Mouse (Mus musculus) kidney, embryonic 14.5 days (tissue): ENCODE results near the gene Glrx5. TPM values are rescaled to one million over a fixed set of nuclear protein-coding genes. Genes with fewer than 3 reads are reported as not detected.

ENCODE experiments used
- ATAC-seq: fragments of 200-750 bp; cut with Nextera tagmentation; 2 replicates; pipeline ENCODE4 v1.8.0; 2017; ENCODE audit warnings: moderate number of reproducible peaks, mild to moderate bottlenecking, moderate TSS enrichment, moderate library complexity; ENCODE audit not compliant: low FRiP score, low TSS enrichment
- H3K27ac ChIP-seq: fragments of 300-500 bp; sonication (generic); 2 replicates; pipeline ENCODE4 v1.5.1; 2014; ENCODE audit warnings: low read depth, mild to moderate bottlenecking, low read length, moderate library complexity, mixed read lengths
- H3K27me3 ChIP-seq: fragments of 300-500 bp; sonication (generic); 2 replicates; pipeline ENCODE4 v1.6.1; 2014; ENCODE audit warnings: mild to moderate bottlenecking, low read length; ENCODE audit not compliant: control insufficient read depth, insufficient read depth
- H3K36me3 ChIP-seq: fragments of 300-500 bp; sonication (generic); 2 replicates; pipeline ENCODE4 v1.6.1; 2014; ENCODE audit warnings: low read length, mixed read lengths; ENCODE audit not compliant: control insufficient read depth, insufficient read depth
- H3K4me1 ChIP-seq: fragments of 300-500 bp; sonication (generic); 2 replicates; pipeline ENCODE4 v1.6.1; 2014; ENCODE audit warnings: low read length, mixed read lengths; ENCODE audit not compliant: control insufficient read depth, insufficient read depth
- H3K4me2 ChIP-seq: fragments of 300-500 bp; sonication (generic); replicated peaks from 2 replicates; pipeline ENCODE4 v1.6.1; 2014; ENCODE audit warnings: low read depth, mild to moderate bottlenecking, low read length
- H3K4me3 ChIP-seq: fragments of 300-500 bp; sonication (generic); 2 replicates; pipeline ENCODE4 v1.5.1; 2014; ENCODE audit warnings: mild to moderate bottlenecking, low read length
- H3K9ac ChIP-seq: fragments of 300-500 bp; sonication (generic); 2 replicates; pipeline ENCODE4 v1.6.1; 2014; ENCODE audit warnings: low read depth, mild to moderate bottlenecking, low read length, moderate library complexity
- H3K9me3 ChIP-seq: fragments of 300-500 bp; sonication (generic); 2 replicates; pipeline ENCODE4 v1.6.1; 2016; ENCODE audit warnings: low read length; ENCODE audit not compliant: control insufficient read depth
- WGBS: fragments of 180-500 bp; shearing (Covaris S2); extraction: QIAGEN DNeasy Blood & Tissue Kit; methylation state at CpG from one replicate; pipeline ENCODE4 v1.1.7; 2014; 5-methylcytosine and 5-hydroxymethylcytosine counted together
- polyA plus RNA-seq: library from polyadenylated mRNA; unstranded; fragments of >200 nt; fragmentation: Nextera tagmentation; extraction: Ambion mirVana; gene quantifications from 2 replicates; pipeline ENCODE4 v1.2.1, GENCODE M21; 2014

Glrx5 gene
- polyA plus RNA-seq, 1 experiment from 2014 or later: 195 TPM

DNA sequence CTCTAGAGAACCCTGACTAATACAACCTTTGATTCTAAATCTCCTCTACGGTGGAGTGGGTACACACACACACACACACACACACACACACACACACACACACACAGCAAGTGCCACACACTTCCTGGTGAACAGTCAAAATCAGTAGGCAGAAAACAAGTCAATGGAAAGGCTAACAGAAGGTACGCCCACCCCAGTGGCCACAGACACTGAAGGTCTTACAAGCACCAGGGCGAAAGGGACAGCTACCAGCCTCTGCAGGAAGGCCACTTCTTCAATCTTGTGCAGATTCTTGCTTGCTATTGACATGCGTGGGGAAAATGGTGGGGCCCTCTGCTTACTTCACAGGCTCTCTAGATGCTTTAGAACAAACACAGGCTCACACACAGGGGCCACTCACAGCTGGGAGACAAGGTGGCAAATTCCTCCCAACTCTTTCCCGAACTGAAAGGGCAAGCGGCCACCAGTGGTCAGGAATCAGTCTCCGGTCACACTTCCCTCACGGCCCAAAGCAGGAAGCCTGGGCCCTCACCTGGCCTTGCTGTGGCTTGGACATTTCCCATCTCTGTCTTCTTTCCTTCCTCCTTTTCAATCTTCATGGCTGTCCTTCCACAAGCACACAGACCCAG, 10.9 kb upstream of the Glrx5 start:
- Histone ChIP-seq H3K9ac (no peak overlapping the region), H3K27ac (no peak overlapping the region)

DNA sequence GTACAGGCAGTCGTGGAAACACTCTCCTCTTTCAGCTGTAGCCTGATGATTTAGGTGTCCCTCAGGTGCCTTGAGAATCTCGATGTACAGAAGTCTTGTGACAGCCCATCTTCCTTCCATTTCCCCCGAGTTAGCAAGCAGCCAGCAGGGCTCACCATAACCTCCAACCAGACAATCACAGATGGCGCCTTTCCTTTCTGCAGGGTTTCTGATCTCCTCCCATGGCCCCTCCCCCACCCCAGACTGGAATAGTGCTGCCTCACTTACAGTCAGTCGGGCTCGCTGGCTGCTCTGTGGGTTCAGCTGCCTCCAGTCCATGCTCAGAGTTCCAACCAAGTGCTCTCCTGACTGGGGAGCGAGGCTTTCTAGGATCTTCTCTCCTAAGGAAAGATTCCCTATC, 10.3 kb upstream of the Glrx5 start:
- no peak for ATAC-seq
- 48% methylated on average over 7 of the region's 7 CpGs for WGBS
- Histone ChIP-seq H3K27ac (no peak overlapping the region), H3K9ac (no peak overlapping the region), H3K36me3 (no peaks in the 10 kb centered on the region), H3K9me3 (peaks cover 5% of the 10 kb centered on the region; the same call in 1 of the 2 replicates), H3K27me3 (no peaks in the 10 kb centered on the region), H3K4me3 (no peak overlapping the region), H3K4me1 (no peaks in the 10 kb centered on the region), H3K4me2 (no peak overlapping the region)

More for the DNA sequence above, 10.9 kb upstream of the Glrx5 start:
- Histone ChIP-seq H3K4me2 (no peak overlapping the region), H3K4me1 (no peaks in the 10 kb centered on the region), H3K27me3 (no peaks in the 10 kb centered on the region), H3K36me3 (no peaks in the 10 kb centered on the region), H3K9me3 (peaks cover 5% of the 10 kb centered on the region; the same call in 1 of the 2 replicates), H3K4me3 (no peak overlapping the region)
- 61% methylated on average over 8 of the region's 8 CpGs for WGBS
- ATAC-seq: no peak

DNA sequence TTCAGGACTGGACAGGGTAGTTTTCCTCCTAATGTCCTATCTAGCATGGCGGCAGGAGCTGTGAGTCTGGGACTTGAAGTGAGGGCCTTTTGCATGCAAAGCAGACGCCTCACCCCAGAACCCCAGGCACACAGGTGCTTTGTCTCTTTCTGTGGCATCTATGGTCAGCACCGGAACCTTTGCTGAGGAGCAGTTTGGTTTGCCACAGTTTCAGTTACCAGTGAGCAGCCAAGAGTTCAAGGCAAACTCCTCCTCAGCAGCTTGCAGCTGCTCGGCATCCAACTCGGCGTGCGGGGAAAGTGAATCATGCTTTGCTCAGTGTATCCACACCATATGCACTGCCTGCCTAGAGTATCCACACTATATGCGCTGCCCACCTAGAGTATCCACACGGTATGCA, 9.7 kb upstream of the Glrx5 start:
- no peaks in the 10 kb centered on the region for H3K36me3 ChIP-seq
- H3K9ac ChIP-seq: no peak overlapping the region
- H3K4me2 ChIP-seq: no peak overlapping the region
- H3K27ac ChIP-seq: no peak overlapping the region
- no peaks in the 10 kb centered on the region for H3K4me1 ChIP-seq
- ATAC-seq: no peak
- WGBS: 94% methylated on average over 9 of the region's 9 CpGs
- H3K4me3 ChIP-seq: no peak overlapping the region
- H3K9me3 ChIP-seq: peaks cover 5% of the 10 kb centered on the region; the same call in 1 of the 2 replicates
- H3K27me3 ChIP-seq: no peaks in the 10 kb centered on the region

DNA sequence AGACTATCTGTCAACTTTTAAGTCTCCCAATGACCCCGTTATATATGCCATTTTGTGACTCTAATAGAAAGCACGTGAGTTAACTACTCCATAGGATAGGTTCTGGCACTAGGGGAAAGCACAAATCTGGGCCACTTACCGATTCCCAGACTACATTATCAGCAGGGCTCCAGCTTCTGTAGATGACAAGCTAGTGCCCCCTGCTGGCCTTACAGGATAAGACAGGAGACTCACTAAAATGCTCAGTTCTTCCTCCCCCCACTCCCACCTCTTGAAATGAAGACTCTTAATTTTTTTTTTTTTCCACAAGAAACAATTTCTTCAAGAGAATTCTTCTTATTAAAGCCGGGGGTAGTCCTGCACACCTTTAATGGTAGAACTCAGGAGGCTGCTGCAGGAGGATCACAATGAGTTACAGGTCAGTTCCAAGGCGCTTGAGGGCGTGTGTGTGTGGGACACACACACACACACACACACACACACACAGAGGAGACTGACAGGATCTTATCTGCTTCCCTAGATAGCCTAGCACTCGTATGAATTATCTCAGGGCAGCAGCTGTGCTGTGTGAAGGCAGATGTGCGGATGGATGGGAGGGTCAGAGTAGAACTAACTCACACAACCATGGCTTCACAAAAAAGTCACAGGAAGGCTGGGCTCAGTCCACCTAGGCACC, 7.1 kb upstream of the Glrx5 start:
- no peak for ATAC-seq
- H3K36me3 ChIP-seq: peaks cover 15% of the 10 kb centered on the region; the same call in 1 of the 2 replicates
- WGBS: 58% methylated on average over 8 of the region's 8 CpGs

DNA sequence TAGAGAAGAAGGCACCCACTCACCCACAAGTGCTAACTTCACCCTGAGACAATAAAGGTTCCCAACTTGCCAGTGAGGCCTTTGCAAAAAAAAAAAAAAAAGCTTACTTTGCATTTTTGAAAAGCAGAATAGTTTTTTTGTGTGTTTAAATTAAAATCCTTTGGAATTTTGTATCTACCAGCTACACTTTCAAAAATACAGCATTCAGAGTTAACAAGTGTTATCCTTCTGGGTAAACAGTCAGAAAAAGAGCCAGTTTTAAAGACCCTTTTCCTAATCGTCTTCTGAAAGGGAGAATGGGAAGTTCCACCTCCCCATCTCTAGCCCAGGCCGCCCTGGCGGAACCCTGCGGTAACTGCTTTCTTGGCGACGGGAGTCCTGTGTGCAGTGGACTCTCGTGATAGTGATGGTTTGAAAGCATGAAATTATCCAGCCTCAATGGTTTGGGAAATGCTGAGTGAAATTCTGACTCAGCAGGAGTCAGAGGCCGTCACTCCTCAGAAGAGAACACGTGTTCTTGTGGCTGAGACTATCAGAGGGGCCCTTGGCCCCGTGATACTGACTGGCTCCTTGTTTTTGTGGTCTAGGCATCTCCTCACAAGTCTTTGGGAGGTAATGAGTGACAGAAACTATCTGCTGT, 6.4 kb upstream of the Glrx5 start:
- H3K9ac ChIP-seq: no peak overlapping the region
- no peak for ATAC-seq
- no peak overlapping the region for H3K27ac ChIP-seq
- no peaks in the 10 kb centered on the region for H3K27me3 ChIP-seq
- WGBS: 69% methylated on average over 10 of the region's 10 CpGs
- no peak overlapping the region for H3K4me3 ChIP-seq
- no peak overlapping the region for H3K4me2 ChIP-seq
- H3K36me3 ChIP-seq: peaks cover 15% of the 10 kb centered on the region; the same call in 1 of the 2 replicates
- peaks cover 5% of the 10 kb centered on the region; the same call in 1 of the 2 replicates for H3K9me3 ChIP-seq
- H3K4me1 ChIP-seq: peaks cover 4% of the 10 kb centered on the region; the same call in 1 of the 2 replicates

More for the DNA sequence above, 7.1 kb upstream of the Glrx5 start:
- no peak overlapping the region for H3K4me2 ChIP-seq
- peaks cover 5% of the 10 kb centered on the region; the same call in 1 of the 2 replicates for H3K9me3 ChIP-seq
- no peaks in the 10 kb centered on the region for H3K27me3 ChIP-seq
- no peak overlapping the region for H3K9ac ChIP-seq
- no peak overlapping the region for H3K4me3 ChIP-seq
- H3K4me1 ChIP-seq: no peaks in the 10 kb centered on the region
- H3K27ac ChIP-seq: no peak overlapping the region

DNA sequence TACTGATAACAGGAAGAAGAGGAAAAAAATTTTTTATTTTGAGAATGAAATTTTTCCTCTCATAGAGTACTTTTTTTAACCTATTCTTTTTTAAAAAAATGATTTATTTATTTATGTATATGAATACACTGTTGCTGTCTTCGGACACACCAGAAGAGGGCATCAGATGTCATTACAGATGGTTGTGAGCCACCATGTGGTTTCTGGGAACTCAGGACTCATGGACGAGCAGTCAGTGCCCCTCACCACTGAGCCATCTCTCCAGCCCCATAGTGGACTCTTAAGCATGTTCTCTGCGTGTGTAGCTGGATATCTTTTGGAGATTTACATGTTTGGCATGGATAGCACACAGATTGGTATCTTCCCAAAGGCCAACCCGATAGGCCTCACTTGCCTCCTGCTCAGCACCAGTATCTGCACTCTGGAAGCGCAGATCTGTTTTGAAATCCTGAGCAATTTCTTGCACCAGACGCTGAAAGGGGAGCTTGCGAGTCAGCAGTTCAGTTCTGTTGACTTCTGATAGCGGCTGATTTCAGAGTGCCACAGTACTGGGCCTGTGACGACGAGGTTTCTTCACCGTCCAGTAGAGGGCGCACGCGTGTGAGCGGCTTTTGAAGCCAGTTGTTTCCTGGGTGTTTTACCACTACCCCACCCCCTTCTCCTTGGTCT, 5.0 kb upstream of the Glrx5 start:
- no peak for ATAC-seq
- Histone ChIP-seq H3K4me2 (no peak overlapping the region), H3K4me3 (no peak overlapping the region), H3K4me1 (peaks cover 5% of the 10 kb centered on the region; the same call in 1 of the 2 replicates), H3K27me3 (no peaks in the 10 kb centered on the region), H3K9me3 (peaks cover 5% of the 10 kb centered on the region; the same call in 1 of the 2 replicates), H3K36me3 (peaks cover 15% of the 10 kb centered on the region; the same call in 1 of the 2 replicates), H3K9ac (no peak overlapping the region), H3K27ac (no peak overlapping the region)
- 38% methylated on average over 15 of the region's 15 CpGs for WGBS

DNA sequence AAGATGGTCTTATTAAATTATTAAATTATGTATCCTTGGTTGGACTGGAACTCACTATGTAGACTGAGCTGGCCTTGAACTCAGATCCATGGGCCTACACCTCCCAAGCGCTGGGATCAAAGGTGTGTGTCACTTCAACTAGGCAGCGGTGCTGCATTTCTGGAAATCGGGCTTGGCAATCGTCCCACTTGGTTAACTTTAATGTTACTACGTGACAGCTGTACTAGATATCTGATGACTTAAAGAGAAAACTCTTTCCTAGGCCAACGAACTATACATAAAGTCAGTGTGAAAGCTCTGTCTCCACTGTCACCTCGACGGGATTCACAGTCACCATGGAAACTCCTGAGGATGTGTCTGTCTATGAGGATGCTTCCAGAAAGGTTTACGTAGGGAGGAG, 2.6 kb upstream of the Glrx5 start:
- H3K4me3 ChIP-seq: no peak overlapping the region
- 66% methylated on average over 9 of the region's 9 CpGs for WGBS
- H3K27me3 ChIP-seq: no peaks in the 10 kb centered on the region
- no peaks in the 10 kb centered on the region for H3K9me3 ChIP-seq
- ATAC-seq: no peak
- peaks cover 15% of the 10 kb centered on the region for H3K4me1 ChIP-seq
- H3K4me2 ChIP-seq: no peak overlapping the region
- no peak overlapping the region; the same call in 1 of the 2 replicates for H3K9ac ChIP-seq
- peaks cover 15% of the 10 kb centered on the region; the same call in 1 of the 2 replicates for H3K36me3 ChIP-seq
- no peak overlapping the region for H3K27ac ChIP-seq

DNA sequence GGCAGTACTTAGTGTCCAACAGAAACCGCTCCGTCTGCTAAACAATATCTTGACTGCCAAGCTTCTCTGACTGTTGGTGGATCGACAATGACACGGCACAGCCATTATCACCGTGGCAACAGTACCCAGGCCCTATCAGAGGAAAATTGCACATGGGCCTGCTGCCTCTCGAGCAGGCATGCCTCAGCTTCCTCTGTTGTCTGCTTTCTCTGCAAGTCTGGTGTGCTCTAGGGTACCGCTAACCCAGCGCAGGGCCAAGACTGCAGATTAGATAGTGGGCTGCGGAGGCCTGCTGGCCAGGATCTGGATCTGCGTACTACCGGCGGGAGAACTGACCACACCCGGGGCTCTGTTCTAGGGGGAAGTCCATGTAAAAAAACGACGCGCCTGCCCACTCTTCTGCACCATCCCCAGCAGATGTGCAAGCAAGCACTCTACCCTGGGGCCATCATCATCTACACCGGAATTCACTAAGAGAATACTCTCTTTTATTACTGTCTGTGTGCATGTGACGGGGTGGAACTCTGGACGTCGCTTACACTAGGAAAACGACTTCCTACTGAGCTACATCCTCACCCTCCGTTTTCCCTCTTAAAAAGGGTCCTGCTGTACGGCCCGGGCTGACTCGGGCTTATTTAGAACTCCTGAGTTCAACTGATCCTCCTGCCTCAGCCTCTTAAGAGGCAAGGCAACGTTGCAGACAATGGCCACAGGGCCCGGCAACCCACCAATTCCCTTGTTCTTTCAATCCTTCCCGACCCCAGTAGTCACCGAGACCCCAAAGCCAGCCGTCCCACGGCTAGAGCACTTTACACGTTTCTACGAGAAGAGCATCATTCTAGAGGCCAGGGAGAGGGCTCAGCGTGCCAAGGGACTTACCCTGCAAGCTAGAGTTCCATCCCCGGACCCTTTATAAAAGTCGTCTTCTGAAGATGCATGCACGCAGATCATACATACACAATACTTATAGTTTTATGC, 1.1 kb upstream of the Glrx5 start:
- Histone ChIP-seq H3K4me3 (peak overlapping the region; percentile 71), H3K36me3 (peaks cover 15% of the 10 kb centered on the region; the same call in 1 of the 2 replicates), H3K4me1 (peaks cover 15% of the 10 kb centered on the region), H3K9ac (peak overlapping the region; percentile 84), H3K27me3 (no peaks in the 10 kb centered on the region), H3K4me2 (peak overlapping the region; percentile 93), H3K9me3 (no peaks in the 10 kb centered on the region), H3K27ac (no peak overlapping the region; the same call in 1 of the 2 replicates)
- ATAC-seq: no peak
- WGBS: 9% methylated on average over 37 of the region's 37 CpGs
